Mouse (Mus musculus) ES-E14 (cell line): ENCODE measurements around the gene Mtss1l. TPM values are rescaled to one million over a fixed set of nuclear protein-coding genes. Genes with fewer than 3 reads are reported as not detected.

Experiments
- DNase-seq: peaks from one replicate; pipeline ENCODE4 v3.0.0-alpha.2; 2013; ENCODE audit warnings: low read depth, low spot score
- H3K27ac ChIP-seq: 2 replicates; pipeline ENCODE4 v1.5.1; 2012; ENCODE audit warnings: low read depth, mild to moderate bottlenecking, low read length, moderate library complexity, mixed read lengths; ENCODE audit not compliant: poor library complexity, insufficient read depth, severe bottlenecking
- H3K36me3 ChIP-seq: 2 replicates; pipeline ENCODE4 v1.6.1; 2012; ENCODE audit warnings: mild to moderate bottlenecking, low read length, moderate library complexity, mixed read lengths; ENCODE audit not compliant: control insufficient read depth, poor library complexity, insufficient read depth, severe bottlenecking
- H3K4me1 ChIP-seq, 2 experiments: fragments of 150-350 bp in 1 of 2; sonication (generic) in 1 of 2; 2 replicates each; pipeline ENCODE4 v1.6.1; 2012; ENCODE audit warnings: low read length in 2 of 2, mild to moderate bottlenecking in 1 of 2, mixed read lengths in 1 of 2; ENCODE audit not compliant: control insufficient read depth in 2 of 2, insufficient read depth in 2 of 2, poor library complexity in 1 of 2
- H3K4me3 ChIP-seq, 2 experiments: fragments of 150-350 bp in 1 of 2; sonication (generic) in 1 of 2; 2 replicates each; pipeline ENCODE4 v1.5.1; 2012; ENCODE audit warnings: low read length in 2 of 2, low read depth in 1 of 2, mild to moderate bottlenecking in 1 of 2, mixed read lengths in 1 of 2; ENCODE audit not compliant: insufficient read depth in 1 of 2, poor library complexity in 1 of 2, severe bottlenecking in 1 of 2
- H3K9ac ChIP-seq: 2 replicates; pipeline ENCODE4 v1.6.1; 2012; ENCODE audit warnings: low read depth, mild to moderate bottlenecking, low read length, mixed read lengths; ENCODE audit not compliant: poor library complexity, insufficient read depth, severe bottlenecking
- H3K9me3 ChIP-seq: fragments of 150-350 bp; sonication (generic); 2 replicates; pipeline ENCODE4 v1.6.1; 2012; ENCODE audit warnings: low read depth, mild to moderate bottlenecking, low read length; ENCODE audit not compliant: control insufficient read depth, insufficient read depth
- CHD2 ChIP-seq: IDR thresholded peaks from 2 replicates; pipeline ENCODE4 v1.6.1; 2014; ENCODE audit warnings: mild to moderate bottlenecking, low read depth, low read length, inconsistent platforms
- HCFC1 ChIP-seq: IDR thresholded peaks from 2 replicates; pipeline ENCODE4 v1.6.1; 2012; ENCODE audit warnings: low read length, inconsistent platforms, borderline replicate concordance; ENCODE audit not compliant: insufficient read depth
- MAFK ChIP-seq: IDR thresholded peaks from 2 replicates; pipeline ENCODE4 v1.6.1; 2014; ENCODE audit warnings: mild to moderate bottlenecking, low read depth, low read length, inconsistent platforms; ENCODE audit not compliant: insufficient read depth
- ZC3H11A ChIP-seq: IDR thresholded peaks from 2 replicates; pipeline ENCODE4 v1.6.1; 2012; ENCODE audit warnings: low read depth, mild to moderate bottlenecking, inconsistent platforms, low read length, borderline replicate concordance
- ZNF384 ChIP-seq: IDR thresholded peaks from 2 replicates; pipeline ENCODE4 v1.6.1; 2012; ENCODE audit warnings: low read depth, low read length, inconsistent platforms
- in situ Hi-C, 2 experiments: fragments of 600-800 bp; cut with MboI; formaldehyde crosslinking; loops; one replicate each; pipeline ENCODE4 v1.15.1; 2025; ENCODE audit warnings: low sequenced_read_pairs in 2 of 2, inconsistent platforms in 1 of 2; ENCODE audit not compliant: unreplicated experiment in 2 of 2
- total RNA-seq: library from RNA; depleted of rRNA; stranded (reverse); fragments of 300-350 nt; gene quantifications from 2 replicates; pipeline ENCODE4 v1.2.3, GENCODE M21; 2012

The Mtss1l gene
- total RNA-seq, 1 experiment: 3.6 TPM

GRCm38 (mm10) chr8:110774725-110775124 is 53.4 kb downstream of the Mtss1l start:
- DNase-seq: no peak
- TF ChIP-seq ZC3H11A: no peak
- TF ChIP-seq MAFK: no peak
- TF ChIP-seq CHD2: no peak
- TF ChIP-seq ZNF384: no peak
- no peak for TF ChIP-seq HCFC1
- H3K36me3 ChIP-seq: no peaks in the 10 kb centered on the region
- no peaks in the 10 kb centered on the region for H3K9me3 ChIP-seq
- no peak overlapping the region for H3K27ac ChIP-seq
- no peak overlapping the region for H3K4me3 ChIP-seq
- no peak overlapping the region for H3K9ac ChIP-seq
- in situ Hi-C loops: no loop called here
- no peaks in the 10 kb centered on the region for H3K4me1 ChIP-seq

GRCm38 (mm10) chr8:110775316-110775715 is 54.0 kb downstream of the Mtss1l start:
- H3K27ac ChIP-seq: no peak overlapping the region
- H3K4me1 ChIP-seq: no peaks in the 10 kb centered on the region
- TF ChIP-seq CHD2 (no peak), HCFC1 (no peak), ZC3H11A (peak; percentile 28; the same call in 1 of the 2 replicates), ZNF384 (no peak)
- in situ Hi-C loops: no loop called here
- no peak overlapping the region for H3K9ac ChIP-seq
- H3K9me3 ChIP-seq: no peaks in the 10 kb centered on the region
- DNase-seq: no peak
- H3K36me3 ChIP-seq: no peaks in the 10 kb centered on the region
- no peak overlapping the region for H3K4me3 ChIP-seq

DNA sequence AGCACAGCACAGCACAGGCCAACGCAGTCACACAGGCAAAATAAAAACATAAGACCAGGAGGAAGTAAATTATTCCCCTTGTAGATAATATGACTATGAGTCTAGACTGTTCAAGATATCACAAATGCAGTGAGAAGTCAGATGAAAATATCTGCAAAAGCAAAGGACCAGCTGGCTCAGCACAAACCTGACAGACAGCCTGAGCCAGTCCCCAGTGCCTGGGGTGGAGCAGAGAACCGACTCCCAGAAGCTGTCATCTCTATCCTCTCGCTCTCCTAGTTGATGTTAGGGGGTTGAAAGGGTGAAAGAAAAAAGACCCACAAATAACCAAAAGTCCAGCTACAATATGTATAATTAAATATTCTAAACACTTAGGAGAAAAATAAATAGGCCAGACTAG is 54.4 kb downstream of the Mtss1l start:
- DNase-seq: no peak
- H3K4me1 ChIP-seq: no peaks in the 10 kb centered on the region
- in situ Hi-C loops: no loop called here
- TF ChIP-seq ZNF384: no peak
- no peak for TF ChIP-seq MAFK
- TF ChIP-seq ZC3H11A: no peak
- no peak for TF ChIP-seq HCFC1
- no peak for TF ChIP-seq CHD2
- H3K27ac ChIP-seq: no peak overlapping the region
- H3K9ac ChIP-seq: no peak overlapping the region
- H3K4me3 ChIP-seq: no peak overlapping the region
- no peaks in the 10 kb centered on the region for H3K36me3 ChIP-seq
- H3K9me3 ChIP-seq: no peaks in the 10 kb centered on the region

- H3K9me3 ChIP-seq: no peaks in the 10 kb centered on the region
- H3K9ac ChIP-seq: no peak overlapping the region
- no peak for DNase-seq
- no peak overlapping the region for H3K27ac ChIP-seq
- in situ Hi-C loops: no loop called here
- H3K4me1 ChIP-seq: no peaks in the 10 kb centered on the region
- no peaks in the 10 kb centered on the region for H3K36me3 ChIP-seq
- no peak overlapping the region for H3K4me3 ChIP-seq
- TF ChIP-seq ZNF384: peak; percentile 89
- TF ChIP-seq MAFK: no peak
- no peak for TF ChIP-seq HCFC1
- TF ChIP-seq ZC3H11A: no peak; the same call in 1 of the 2 replicates
- no peak for TF ChIP-seq CHD2
These were observed 55.1 kb downstream of the Mtss1l start for GRCm38 (mm10) chr8:110776335-110776734.

DNA sequence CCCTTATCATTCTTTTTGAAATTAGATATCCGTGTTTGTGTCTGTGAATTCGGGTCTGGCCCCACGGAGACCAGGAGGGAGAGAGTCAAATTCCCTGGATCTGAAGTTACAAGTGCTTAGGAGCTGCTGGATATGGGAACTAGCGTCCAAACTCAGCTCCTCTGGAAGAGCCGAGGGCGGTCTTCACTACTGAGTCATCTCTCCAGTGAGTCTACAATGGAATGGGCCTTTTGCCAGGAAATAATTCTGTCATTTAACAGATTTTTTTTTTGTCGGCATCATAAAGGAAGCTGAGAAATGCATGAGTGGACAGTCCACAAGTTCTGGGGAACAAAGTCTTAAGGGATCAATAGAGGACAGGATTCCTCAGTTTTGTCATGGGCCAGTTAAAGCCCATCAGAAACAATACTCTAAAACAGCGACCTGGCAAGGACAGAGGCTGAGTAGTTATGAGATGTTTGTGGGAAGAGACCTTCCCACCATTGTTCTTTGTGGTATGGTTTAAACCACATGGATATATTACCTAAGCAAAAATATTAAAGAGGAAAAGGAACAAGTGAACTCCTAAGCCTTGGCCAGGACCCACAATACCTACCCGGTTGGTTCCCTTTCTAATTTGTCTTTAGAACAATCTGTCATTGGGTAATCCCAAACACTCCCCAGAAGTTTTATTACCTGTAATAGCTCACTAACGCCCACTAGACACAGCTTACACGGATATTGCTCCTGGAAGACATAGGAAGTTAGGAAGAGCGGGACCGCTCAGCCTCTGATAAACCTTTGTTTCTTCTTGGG is 58.8 kb downstream of the Mtss1l start:
- in situ Hi-C loops: no loop called here
- no peaks in the 10 kb centered on the region for H3K9me3 ChIP-seq

More for the DNA sequence above, 58.8 kb downstream of the Mtss1l start:
- H3K27ac ChIP-seq: no peak overlapping the region
- no peak overlapping the region for H3K4me3 ChIP-seq
- H3K4me1 ChIP-seq: no peaks in the 10 kb centered on the region
- no peaks in the 10 kb centered on the region for H3K36me3 ChIP-seq
- no peak for DNase-seq
- no peak for TF ChIP-seq HCFC1
- H3K9ac ChIP-seq: no peak overlapping the region
